Mouse (Mus musculus) neural tube, embryonic 11.5 days (tissue): ENCODE results near the gene Ect2l. TPM values are rescaled to one million over a fixed set of nuclear protein-coding genes. Genes with fewer than 3 reads are reported as not detected.

Source experiments
- ATAC-seq: fragments of 200-750 bp; cut with Nextera tagmentation; 2 replicates; pipeline ENCODE4 v1.8.0; 2017; ENCODE audit warnings: moderate number of reproducible peaks, mild to moderate bottlenecking, moderate TSS enrichment, moderate library complexity; ENCODE audit not compliant: insufficient read depth, low FRiP score, low TSS enrichment
- DNase-seq: peaks from one replicate; pipeline ENCODE4 v3.0.0-alpha.2; 2015; ENCODE audit warnings: low spot score
- H3K27ac ChIP-seq: fragments of 300-500 bp; sonication (generic); 2 replicates; pipeline ENCODE4 v1.5.1; 2014; ENCODE audit warnings: low read depth, mild to moderate bottlenecking, low read length
- H3K27me3 ChIP-seq: fragments of 300-500 bp; sonication (generic); 2 replicates; pipeline ENCODE4 v1.6.1; 2014; ENCODE audit warnings: mild to moderate bottlenecking, low read length, mixed read lengths; ENCODE audit not compliant: control insufficient read depth, insufficient read depth
- H3K36me3 ChIP-seq: fragments of 300-500 bp; sonication (generic); 2 replicates; pipeline ENCODE4 v1.6.1; 2014; ENCODE audit warnings: mild to moderate bottlenecking, low read length, moderate library complexity, mixed read lengths; ENCODE audit not compliant: control insufficient read depth, insufficient read depth
- H3K4me1 ChIP-seq: fragments of 300-500 bp; sonication (generic); 2 replicates; pipeline ENCODE4 v1.6.1; 2014; ENCODE audit warnings: low read length, mixed read lengths; ENCODE audit not compliant: control insufficient read depth, insufficient read depth
- H3K4me2 ChIP-seq: fragments of 300-500 bp; sonication (generic); 2 replicates; pipeline ENCODE4 v1.6.1; 2014; ENCODE audit warnings: low read depth, mild to moderate bottlenecking, moderate library complexity
- H3K4me3 ChIP-seq: fragments of 300-500 bp; sonication (generic); 2 replicates; pipeline ENCODE4 v1.5.1; 2014; ENCODE audit warnings: low read depth, low read length
- H3K9ac ChIP-seq: fragments of 300-500 bp; sonication (generic); 2 replicates; pipeline ENCODE4 v1.6.1; 2014; ENCODE audit warnings: mild to moderate bottlenecking, low read length
- H3K9me3 ChIP-seq: fragments of 300-500 bp; sonication (generic); 2 replicates; pipeline ENCODE4 v1.6.1; 2016; ENCODE audit warnings: low read length; ENCODE audit not compliant: control insufficient read depth
- WGBS: fragments of 180-500 bp; shearing (Covaris S2); extraction: QIAGEN DNeasy Blood & Tissue Kit; methylation state at CpG from one replicate; pipeline ENCODE4 v1.1.7; 2014; 5-methylcytosine and 5-hydroxymethylcytosine counted together
- polyA plus RNA-seq: library from polyadenylated mRNA; unstranded; fragments of >200 nt; fragmentation: Nextera tagmentation; extraction: Ambion mirVana; gene quantifications from 2 replicates; pipeline ENCODE4 v1.2.1, GENCODE M21; 2014

The Ect2l gene
- polyA plus RNA-seq: 0.29 TPM in 1 of 2 replicates, not detected in the other

- Histone ChIP-seq H3K27me3 (no peaks in the 10 kb centered on the region), H3K4me3 (no peak within 1 kb of the TSS), H3K4me1 (no peaks in the 10 kb centered on the region), H3K4me2 (no peak within 1 kb of the TSS), H3K9ac (no peak within 1 kb of the TSS), H3K27ac (no peak within 1 kb of the TSS), H3K36me3 (no peaks in the 10 kb centered on the region), H3K9me3 (no peaks in the 10 kb centered on the region)
- peak; percentile 65 for DNase-seq
- 8% methylated on average over 11 of the region's 11 CpGs for WGBS
- no peak for ATAC-seq
Observed at GRCm38 (mm10) chr10:18210726-18211125, at the start of gene Ect2l. TSS of gene Ect2l (minus strand) at chr10:18210890.

- 76% methylated on average over 4 of the region's 4 CpGs for WGBS
- Histone ChIP-seq H3K36me3 (no peaks in the 10 kb centered on the region), H3K9ac (no peak overlapping the region)
Observed at GRCm38 (mm10) chr10:18251345-18251744, 40.7 kb upstream of the Ect2l start.

GRCm38 (mm10) chr10:18243614-18244013 is 32.9 kb upstream of the Ect2l start:
- WGBS: 74% methylated on average over 2 of the region's 2 CpGs
- Histone ChIP-seq H3K27me3 (no peaks in the 10 kb centered on the region), H3K4me1 (no peaks in the 10 kb centered on the region), H3K9ac (no peak overlapping the region), H3K27ac (no peak overlapping the region), H3K4me2 (no peak overlapping the region), H3K4me3 (no peak overlapping the region), H3K9me3 (no peaks in the 10 kb centered on the region), H3K36me3 (no peaks in the 10 kb centered on the region)
- ATAC-seq (no peak), DNase-seq (no peak)

More at GRCm38 (mm10) chr10:18251345-18251744, 40.7 kb upstream of the Ect2l start:
- no peak overlapping the region for H3K27ac ChIP-seq
- no peaks in the 10 kb centered on the region for H3K4me1 ChIP-seq
- H3K4me2 ChIP-seq: no peak overlapping the region
- H3K4me3 ChIP-seq: no peak overlapping the region
- no peaks in the 10 kb centered on the region for H3K27me3 ChIP-seq
- no peak for DNase-seq
- no peaks in the 10 kb centered on the region for H3K9me3 ChIP-seq
- ATAC-seq: no peak

DNA sequence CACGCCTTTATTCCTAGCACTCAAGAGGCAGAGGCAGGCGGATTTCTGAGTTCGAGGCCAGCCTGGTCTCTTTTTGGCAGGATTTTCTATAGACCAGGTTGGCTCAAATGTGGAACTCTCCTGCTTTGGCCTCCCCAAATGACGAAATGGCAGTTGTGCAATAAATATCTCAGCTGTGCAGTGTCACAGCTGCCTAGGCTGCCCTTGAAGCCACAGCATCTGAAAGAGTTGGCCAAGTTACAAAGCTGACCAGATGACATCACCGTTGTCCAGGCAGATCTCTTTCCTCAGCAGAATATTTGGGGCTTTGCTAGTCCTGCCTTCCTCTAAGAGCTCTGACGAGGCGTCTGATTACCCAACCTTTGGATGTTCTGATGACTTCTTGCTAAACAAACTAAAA is 26.5 kb upstream of the Ect2l start:
- no peaks in the 10 kb centered on the region for H3K9me3 ChIP-seq
- DNase-seq: no peak
- H3K27ac ChIP-seq: no peak overlapping the region
- no peak overlapping the region for H3K4me2 ChIP-seq
- no peak for ATAC-seq
- H3K4me1 ChIP-seq: no peaks in the 10 kb centered on the region
- H3K36me3 ChIP-seq: no peaks in the 10 kb centered on the region
- no peak overlapping the region for H3K4me3 ChIP-seq
- 89% methylated on average over 7 of the region's 7 CpGs for WGBS
- no peaks in the 10 kb centered on the region for H3K27me3 ChIP-seq
- no peak overlapping the region for H3K9ac ChIP-seq

GRCm38 (mm10) chr10:18236328-18236927 is 25.7 kb upstream of the Ect2l start:
- Histone ChIP-seq H3K27ac (no peak overlapping the region), H3K4me3 (no peak overlapping the region), H3K9ac (no peak overlapping the region), H3K36me3 (no peaks in the 10 kb centered on the region), H3K4me1 (no peaks in the 10 kb centered on the region), H3K9me3 (no peaks in the 10 kb centered on the region), H3K4me2 (no peak overlapping the region), H3K27me3 (no peaks in the 10 kb centered on the region)
- DNase-seq: no peak
- WGBS: 84% methylated on average over 5 of the region's 5 CpGs
- ATAC-seq: no peak

- 13% methylated on average over 14 of the region's 14 CpGs for WGBS
- DNase-seq (no peak), ATAC-seq (no peak; the same call in 1 of the 2 replicates)
- Histone ChIP-seq H3K9ac (peak overlapping the region; percentile 48), H3K27ac (no peak overlapping the region), H3K27me3 (no peaks in the 10 kb centered on the region), H3K4me2 (peak overlapping the region; percentile 46), H3K4me3 (peak overlapping the region; percentile 54), H3K9me3 (no peaks in the 10 kb centered on the region), H3K36me3 (no peaks in the 10 kb centered on the region), H3K4me1 (no peaks in the 10 kb centered on the region)
Observed at GRCm38 (mm10) chr10:18235402-18235747, 24.7 kb upstream of the Ect2l start.

DNA sequence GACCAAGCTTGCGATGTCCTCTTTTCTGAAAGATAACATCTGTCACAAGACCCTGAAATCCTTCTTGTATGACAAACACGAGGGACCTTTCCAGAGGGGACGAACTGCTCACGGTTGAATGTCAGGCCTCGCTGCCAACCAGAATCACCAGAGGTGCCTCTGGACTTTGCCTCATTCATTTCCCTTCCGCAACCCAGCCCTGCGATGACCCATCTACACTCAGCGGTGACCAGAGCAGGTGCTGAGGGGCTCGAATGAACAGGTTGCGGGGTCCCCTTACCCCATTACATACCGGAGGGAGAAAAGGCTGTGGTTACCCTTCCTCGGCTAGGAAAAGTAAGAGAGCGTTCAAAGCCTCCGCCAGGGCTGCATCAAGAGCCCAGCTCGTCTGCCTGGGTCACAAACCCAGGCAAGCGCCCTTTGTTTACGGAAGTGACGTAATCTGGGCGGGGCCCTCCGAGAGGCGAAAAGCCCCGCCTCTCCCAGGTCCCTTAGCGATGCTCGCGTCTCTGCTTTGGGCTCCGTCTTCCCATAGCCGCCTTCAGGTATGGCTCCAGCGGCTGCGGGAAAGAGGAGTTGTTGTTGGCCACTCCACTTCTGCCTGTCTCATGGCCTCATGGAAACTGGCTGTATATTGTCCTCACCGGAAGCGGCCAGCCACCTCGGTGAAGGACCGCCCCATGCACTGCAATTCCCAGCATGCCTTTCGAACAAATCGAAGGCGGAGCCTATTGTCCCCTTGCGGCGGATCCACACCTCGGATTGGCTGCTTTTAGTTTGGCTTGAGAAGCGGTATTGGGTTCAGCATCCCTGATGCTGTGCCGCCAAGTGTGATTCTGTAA is 24.1 kb upstream of the Ect2l start, which contains the start of gene Ccdc28a:
TSS of gene Ccdc28a (minus strand) at position 439 of the 842 bp plus-strand sequence.
- Histone ChIP-seq H3K4me2 (peak within 1 kb of the TSS; percentile 46), H3K36me3 (no peaks in the 10 kb centered on the region), H3K27ac (no peak within 1 kb of the TSS), H3K4me3 (peak within 1 kb of the TSS; percentile 54), H3K27me3 (no peaks in the 10 kb centered on the region), H3K9ac (peak within 1 kb of the TSS; percentile 48), H3K9me3 (no peaks in the 10 kb centered on the region), H3K4me1 (no peaks in the 10 kb centered on the region)
- 1% methylated on average over 41 of the region's 41 CpGs for WGBS
- peak; percentile 99 for ATAC-seq
- DNase-seq: peak; percentile 94

GRCm38 (mm10) chr10:18233891-18234290 is 23.2 kb upstream of the Ect2l start:
- ATAC-seq (no peak), DNase-seq (no peak)
- 58% methylated on average over 3 of the region's 3 CpGs for WGBS
- Histone ChIP-seq H3K9me3 (no peaks in the 10 kb centered on the region), H3K27me3 (no peaks in the 10 kb centered on the region), H3K4me2 (peak overlapping the region; percentile 45; the same call in 1 of the 2 replicates), H3K36me3 (no peaks in the 10 kb centered on the region), H3K27ac (no peak overlapping the region), H3K9ac (no peak overlapping the region), H3K4me1 (no peaks in the 10 kb centered on the region), H3K4me3 (no peak overlapping the region)

DNA sequence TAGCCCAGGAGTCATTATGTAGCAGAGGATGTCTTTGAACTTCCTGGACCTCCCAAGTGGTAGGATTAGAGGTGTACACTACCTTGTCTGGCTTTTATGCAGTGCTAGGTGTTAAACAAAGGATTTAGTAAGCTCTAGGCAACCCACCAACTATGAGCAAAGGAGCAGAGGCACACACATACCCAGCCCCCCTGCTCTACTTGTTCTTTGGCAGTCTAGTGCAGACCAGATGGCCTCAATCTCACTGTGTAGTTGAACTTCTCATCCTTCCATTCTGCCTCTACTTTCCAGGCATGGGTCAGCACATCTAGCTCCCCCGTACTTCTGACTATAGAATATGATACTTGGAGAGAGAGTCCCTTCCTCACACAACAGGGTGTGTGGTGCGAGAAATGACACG is 13.7 kb upstream of the Ect2l start:
- DNase-seq: no peak
- Histone ChIP-seq H3K36me3 (no peaks in the 10 kb centered on the region), H3K27me3 (no peaks in the 10 kb centered on the region), H3K9ac (no peak overlapping the region), H3K27ac (no peak overlapping the region), H3K4me1 (no peaks in the 10 kb centered on the region), H3K4me3 (no peak overlapping the region), H3K9me3 (no peaks in the 10 kb centered on the region), H3K4me2 (no peak overlapping the region)
- no peak for ATAC-seq
- 95% methylated on average over 3 of the region's 3 CpGs for WGBS
